In genomic region chr12:9689541-9689940, GRCm38 (mm10) we compare ENCODE assay signal across 15 mouse cellular contexts.
A peak's percentile ranks its signal among the peaks of the same experiment; 100 is the strongest.
DNase-seq lines count a peak whose midpoint lies in the region; ATAC-seq and TF ChIP-seq lines count a peak whose summit lies in the region.
"Had no signal": no experiment of that assay in that cellular context is flagged by ENCODE, and none has a peak within 500 bp of the region (broad histone marks: within the 10 kb centered on the region; RNA-seq: fewer than 3 reads in every experiment).

No protein-coding gene starts in this region.

- no peak overlapping the region for H3K9ac ChIP-seq in midbrain, postnatal 0 days (replicated peaks; ENCODE audit: low read length, poor library complexity, severe bottlenecking)
- H3K9ac ChIP-seq: embryonic facial prominence, embryonic 15.5 days; forebrain, embryonic 15.5 days; lung, embryonic 15.5 days had no signal

- H3K27me3 ChIP-seq in midbrain, postnatal 0 days (ENCODE audit: insufficient read depth, low read length), result no peaks in the 10 kb centered on the region
- H3K27me3 ChIP-seq: embryonic facial prominence, embryonic 15.5 days; forebrain, embryonic 15.5 days; lung, embryonic 15.5 days had no signal

- H3K36me3 ChIP-seq in midbrain, postnatal 0 days (ENCODE audit: insufficient read depth, low read length), result no peaks in the 10 kb centered on the region
- H3K36me3 ChIP-seq: embryonic facial prominence, embryonic 15.5 days; forebrain, embryonic 15.5 days; lung, embryonic 15.5 days had no signal

- WGBS in midbrain, postnatal 0 days, result 84% methylated on average over 4 of the region's 4 CpGs

- no peaks in the 10 kb centered on the region for H3K4me1 ChIP-seq in midbrain, postnatal 0 days (ENCODE audit: insufficient read depth, low read length)
- H3K4me1 ChIP-seq: embryonic facial prominence, embryonic 15.5 days; forebrain, embryonic 15.5 days; lung, embryonic 15.5 days had no signal

- H3K9me3 ChIP-seq in midbrain, postnatal 0 days (ENCODE audit: low read length), result no peaks in the 10 kb centered on the region
- H3K9me3 ChIP-seq: embryonic facial prominence, embryonic 15.5 days; forebrain, embryonic 15.5 days; lung, embryonic 15.5 days had no signal

- no peak overlapping the region for H3K4me2 ChIP-seq in midbrain, postnatal 0 days (ENCODE audit: low read depth, low read length, poor library complexity, severe bottlenecking)
- H3K4me2 ChIP-seq: embryonic facial prominence, embryonic 15.5 days; forebrain, embryonic 15.5 days; lung, embryonic 15.5 days had no signal

- H3K27ac ChIP-seq in midbrain, postnatal 0 days (ENCODE audit: low read depth, low read length), result no peak overlapping the region
- H3K27ac ChIP-seq: embryonic facial prominence, embryonic 15.5 days; forebrain, embryonic 15.5 days; lung, embryonic 15.5 days had no signal

- ATAC-seq in frontal cortex, adult (ENCODE audit: low TSS enrichment), result peak; percentile 96
- no peak for ATAC-seq in midbrain, postnatal 0 days (ENCODE audit: low FRiP score)
- ATAC-seq: forebrain, embryonic 15.5 days; hindbrain, embryonic 16.5 days had no signal

- no peak for TF ChIP-seq CTCF in midbrain, postnatal 0 days (IDR thresholded peaks at IDR 0.05)

- DNase-seq in frontal cortex, postnatal 14 days (ENCODE audit: low spot score in 2 of 2), result no peak
- DNase-seq in urinary bladder, postnatal 14 days (ENCODE audit: low spot score), result peak; percentile 10
- DNase-seq in urinary bladder, postnatal 25 days (ENCODE audit: low spot score), result no peak
- DNase-seq in layer of hippocampus, postnatal 36 days, result peak; percentile 21 to 38
- peak; percentile 62 for DNase-seq in telencephalon, adult 2 months (ENCODE audit: low read depth, low spot score)
- no peak for DNase-seq in midbrain, postnatal 0 days (ENCODE audit: low spot score)
- DNase-seq in cerebellum, postnatal 14 days, result no peak
- DNase-seq: cerebellum, adult 11 months; heart, postnatal 14 days; spleen, adult 18-20 months had no signal

- no peak overlapping the region for H3K4me3 ChIP-seq in midbrain, postnatal 0 days (ENCODE audit: low read depth, low read length)
- H3K4me3 ChIP-seq: embryonic facial prominence, embryonic 15.5 days; forebrain, embryonic 15.5 days; lung, embryonic 15.5 days had no signal

Comparison
In these comparisons a context has a peak if more than half of its experiments do, and no peak if none do; other contexts are left out.
1. DNase-seq: peak in urinary bladder, postnatal 14 days (single experiment), layer of hippocampus, postnatal 36 days (2 of 2) and telencephalon, adult 2 months (single experiment); none in frontal cortex, postnatal 14 days (0 of 2), urinary bladder, postnatal 25 days (single experiment), midbrain, postnatal 0 days (single experiment) and cerebellum, postnatal 14 days (0 of 2).